Mouse (Mus musculus) fat pad, adult 2 months (tissue): ENCODE data around the gene Natd1.

ENCODE experiments used
- DNase-seq: peaks from one replicate; pipeline ENCODE4 v3.0.0-alpha.2; 2011; ENCODE audit warnings: low read depth, low spot score; ENCODE audit errors: extremely low read depth

Gene Natd1

DNA sequence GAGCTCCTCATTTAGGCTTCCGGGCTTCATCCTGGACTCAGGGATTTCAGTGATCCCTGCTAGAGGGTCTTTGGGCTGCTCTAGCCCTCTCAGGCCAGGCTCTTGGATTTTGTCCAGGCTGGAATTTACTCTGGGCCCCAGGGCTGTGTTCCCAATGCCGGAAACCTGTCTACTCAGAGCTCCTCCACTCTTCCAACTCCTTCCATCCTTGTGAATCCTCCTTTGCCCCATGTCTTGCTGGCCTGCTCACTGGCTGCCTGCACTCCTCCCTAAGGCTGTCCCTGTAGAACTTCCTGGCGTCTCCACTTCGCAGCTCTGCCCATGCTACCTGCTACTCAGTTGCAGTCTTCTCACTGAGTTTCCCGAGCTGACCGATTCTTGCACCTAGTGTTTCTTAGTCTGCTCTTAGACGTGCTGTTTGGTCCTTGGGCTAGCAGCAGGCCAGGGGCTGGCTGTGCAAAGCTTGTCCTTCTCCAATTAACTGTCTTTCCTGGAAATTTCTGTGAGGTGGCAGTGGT lies 18.0 kb upstream of the Natd1 start:
- no peak for DNase-seq

DNA sequence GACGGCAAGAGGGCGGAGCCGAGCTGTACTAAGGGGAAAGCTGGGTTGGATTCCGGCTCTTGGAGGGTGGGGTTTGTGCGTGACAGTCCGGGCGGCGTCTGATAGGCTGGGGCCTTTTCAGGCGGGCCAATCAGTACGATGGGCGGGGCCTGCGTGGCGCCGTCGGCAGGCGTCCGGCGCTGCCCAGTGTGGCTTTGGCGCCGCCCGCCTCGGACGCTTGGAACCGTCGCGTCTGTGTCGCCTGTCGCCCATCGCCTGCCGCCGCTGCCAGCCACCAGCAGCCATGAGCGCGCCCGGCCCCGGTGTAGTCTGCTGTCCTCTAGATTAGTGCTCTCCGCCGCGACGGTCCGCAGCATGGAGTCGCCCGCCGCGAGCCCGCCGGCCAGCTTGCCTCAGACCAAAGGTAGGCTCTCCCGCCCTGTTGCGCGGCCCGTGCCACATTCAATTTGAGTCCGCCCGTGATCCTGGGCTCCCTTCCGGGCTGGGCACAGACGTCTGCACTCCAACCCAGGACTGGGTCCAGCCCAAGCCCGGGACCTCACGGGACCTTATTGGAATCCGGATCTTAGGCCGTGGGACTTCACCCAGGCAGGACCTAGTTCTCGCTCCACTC lies 17.4 kb upstream of the Natd1 start, which contains the start of gene Map2k3:
Gene Map2k3, plus strand, starts transcription at position 165 of the 613 bp plus-strand sequence.
- no peak for DNase-seq

DNA sequence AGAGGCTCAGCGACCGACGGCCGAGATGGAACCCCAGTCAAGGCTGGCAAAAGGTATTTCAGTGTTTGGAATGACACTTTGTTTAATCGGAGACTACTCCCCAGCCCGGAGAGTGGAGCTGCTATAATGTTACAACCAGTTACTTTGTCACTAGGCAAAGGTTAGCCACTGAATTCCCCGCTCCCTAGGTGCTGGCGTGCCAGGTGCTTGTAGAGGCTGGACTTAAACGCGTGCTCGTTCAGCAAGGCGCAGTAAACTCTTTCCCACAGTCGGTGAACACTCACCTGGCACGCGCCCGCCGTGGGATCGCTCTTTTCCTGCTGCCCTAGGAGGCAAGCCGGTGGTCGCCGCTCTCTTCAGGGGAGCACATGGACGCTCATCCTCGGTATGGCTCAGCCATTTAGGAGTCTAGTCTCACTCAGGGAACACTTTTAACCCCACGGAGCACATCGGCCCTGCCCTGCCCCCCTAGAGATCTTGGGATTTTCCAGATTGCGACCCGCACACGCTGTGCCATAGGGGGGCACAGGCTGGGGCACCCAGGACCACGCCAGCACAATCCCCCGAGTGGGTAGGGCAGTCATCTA lies 16.8 kb upstream of the Natd1 start:
- DNase-seq: no peak

DNA sequence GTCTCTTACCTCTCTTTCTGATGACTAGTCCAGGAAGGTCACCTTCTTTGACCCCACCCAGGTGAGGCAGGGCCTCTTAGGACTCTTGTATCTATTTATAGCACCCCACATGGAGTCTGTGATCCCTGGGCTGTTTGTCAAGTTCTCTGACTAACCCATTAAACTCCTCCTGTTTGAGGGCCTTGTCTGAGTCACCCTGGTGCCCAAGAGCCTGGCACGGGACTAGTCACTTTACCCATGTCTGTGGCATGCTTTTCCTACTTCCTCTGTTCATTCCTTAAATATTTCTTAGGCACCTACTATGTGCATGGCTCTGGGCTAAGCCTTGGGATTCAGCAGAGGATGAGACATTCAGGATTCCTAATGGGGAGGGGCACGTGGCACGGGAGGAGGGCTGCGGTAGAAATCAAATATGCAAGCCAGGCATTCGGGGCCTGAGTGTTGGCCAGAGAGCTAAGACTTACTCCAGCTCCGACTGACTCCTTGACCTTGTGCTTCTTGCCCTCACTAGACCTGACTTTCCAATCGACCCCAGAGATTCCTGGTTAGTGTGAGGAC lies 16.3 kb upstream of the Natd1 start:
- no peak for DNase-seq

DNA sequence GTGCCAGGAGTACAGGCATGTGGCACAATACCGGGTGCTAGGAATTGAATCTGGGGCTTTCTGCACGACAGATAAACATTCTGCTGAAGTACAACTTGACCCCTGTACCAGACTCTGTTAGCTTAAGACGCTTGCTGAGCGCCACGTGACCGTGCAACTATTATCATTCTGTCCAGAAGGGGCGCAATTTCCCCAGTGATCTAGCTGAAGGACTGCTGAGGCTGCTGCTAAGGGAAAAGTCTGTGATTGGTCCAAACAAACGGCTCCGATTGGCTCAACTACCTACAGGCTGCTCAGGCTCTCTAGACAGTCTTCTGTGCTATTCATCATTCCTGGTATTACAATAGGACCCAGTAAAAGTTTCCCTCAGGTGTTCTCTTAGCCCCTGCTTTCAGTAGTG lies 12.7 kb upstream of the Natd1 start:
- no peak for DNase-seq

DNA sequence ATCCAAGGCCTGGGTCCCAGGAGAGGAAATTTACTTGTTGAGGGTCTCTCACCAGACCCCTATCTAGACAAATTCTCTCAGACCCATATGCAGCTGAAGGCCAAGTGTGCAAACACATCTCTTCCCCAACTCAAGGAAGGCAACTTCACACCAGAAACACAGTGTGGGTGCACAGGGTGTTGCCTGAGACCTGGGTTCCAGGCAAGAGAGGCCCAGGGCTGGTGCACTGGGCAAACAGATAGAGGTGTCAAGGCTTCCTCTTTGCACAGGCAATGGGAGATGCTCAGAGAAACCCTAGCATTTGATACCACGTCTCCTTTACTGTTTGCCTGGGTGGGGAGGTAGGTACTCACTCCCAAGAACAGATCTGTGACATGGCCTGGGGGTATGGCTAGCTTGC lies 10.4 kb upstream of the Natd1 start:
- DNase-seq: no peak

DNA sequence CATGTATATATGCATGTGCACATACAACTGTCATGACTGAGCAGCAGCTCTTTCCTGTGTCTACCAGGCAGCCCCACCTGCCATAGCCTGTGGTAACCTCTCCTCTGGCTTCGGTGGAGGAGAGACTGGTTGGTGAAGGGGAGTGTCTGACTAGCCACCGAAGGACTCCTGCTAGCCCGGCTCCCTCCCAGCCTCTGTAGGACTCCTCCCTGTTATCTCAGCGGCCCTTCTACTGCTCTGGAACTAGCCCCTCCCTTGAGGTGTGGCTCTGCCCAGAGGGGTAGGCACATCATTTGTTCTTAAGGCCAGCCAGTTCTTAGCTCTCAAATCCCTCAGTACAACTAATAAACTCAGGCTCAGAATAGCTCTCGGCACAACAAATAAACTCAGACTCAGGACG lies 9.9 kb upstream of the Natd1 start:
- no peak for DNase-seq

DNA sequence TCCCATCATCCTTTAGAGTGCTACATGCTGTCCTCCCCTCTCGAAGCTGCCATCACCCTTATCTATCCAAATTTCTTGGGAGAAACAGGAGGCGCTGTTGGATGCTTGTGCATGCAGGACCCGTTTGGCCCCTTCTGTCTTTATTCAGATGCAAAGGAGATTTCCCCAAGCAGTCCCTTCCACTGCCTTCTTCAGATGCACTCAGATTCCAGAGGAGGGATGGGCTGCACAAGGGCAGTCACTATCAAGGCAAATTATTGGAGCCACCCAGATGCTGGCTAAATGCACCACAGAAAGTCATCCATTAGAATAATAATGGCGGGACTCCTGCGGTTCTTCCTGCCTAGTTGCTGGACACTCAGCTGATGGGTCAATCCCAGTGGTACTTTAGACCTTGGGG lies 8.4 kb upstream of the Natd1 start:
- no peak for DNase-seq

DNA sequence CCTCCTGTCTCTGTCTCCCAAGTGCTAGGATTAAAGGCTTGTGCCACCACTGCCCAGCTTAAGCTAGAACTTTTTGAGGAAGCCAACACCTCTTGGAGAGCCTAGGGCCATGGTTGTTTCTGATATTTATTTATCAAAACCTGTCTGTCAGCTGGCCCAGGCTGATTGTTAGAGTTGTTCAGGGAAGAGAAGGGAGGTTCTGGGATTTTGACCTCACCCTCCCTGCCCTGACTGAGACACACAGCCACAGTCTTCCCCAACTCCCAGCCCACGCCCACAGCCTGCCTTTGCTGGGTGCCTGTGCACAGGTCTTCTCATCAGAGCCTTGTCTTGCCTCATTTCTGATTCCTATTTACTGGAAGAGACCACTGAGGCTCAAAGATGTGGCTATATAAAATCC lies 7.6 kb upstream of the Natd1 start:
- DNase-seq: no peak

DNA sequence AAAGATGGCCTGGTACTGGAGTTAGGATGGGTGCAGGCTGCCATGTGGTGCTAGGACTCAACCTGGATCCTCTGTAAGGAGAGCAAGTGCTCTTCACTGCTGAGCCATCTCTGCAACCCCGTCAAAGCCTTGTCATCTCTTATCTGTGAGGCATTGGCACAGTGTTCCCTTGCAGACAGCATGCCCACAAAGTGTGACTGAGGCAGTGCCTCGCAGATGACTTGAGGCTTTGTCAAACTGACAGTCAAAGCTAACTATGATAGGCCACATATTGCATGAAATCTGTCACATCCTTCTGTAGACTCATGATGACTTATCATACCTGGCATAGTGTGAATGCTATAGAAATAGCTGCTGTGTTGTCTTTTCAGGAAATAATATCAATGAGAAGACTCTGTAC lies 5.5 kb upstream of the Natd1 start:
- DNase-seq: no peak

DNA sequence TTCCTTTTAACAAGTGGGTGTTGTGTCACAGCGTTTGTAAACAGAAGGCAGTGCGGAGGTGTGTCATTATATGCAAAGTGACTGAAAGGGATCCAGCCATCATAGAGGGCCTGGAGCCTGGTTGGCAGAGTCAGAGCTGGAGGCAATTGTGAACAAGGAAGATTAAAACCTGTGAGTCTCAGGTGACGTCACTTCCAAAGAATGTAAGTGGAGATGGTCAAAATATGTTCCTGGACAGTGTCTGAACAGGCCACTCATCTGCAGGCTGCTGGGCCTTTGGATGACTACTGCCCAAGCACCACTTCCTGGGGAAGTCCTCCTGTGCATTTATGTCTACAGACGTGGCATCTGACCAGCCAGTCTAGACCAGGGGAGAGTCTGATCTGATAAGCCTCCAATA lies 651 bp upstream of the Natd1 start:
- no peak for DNase-seq

DNA sequence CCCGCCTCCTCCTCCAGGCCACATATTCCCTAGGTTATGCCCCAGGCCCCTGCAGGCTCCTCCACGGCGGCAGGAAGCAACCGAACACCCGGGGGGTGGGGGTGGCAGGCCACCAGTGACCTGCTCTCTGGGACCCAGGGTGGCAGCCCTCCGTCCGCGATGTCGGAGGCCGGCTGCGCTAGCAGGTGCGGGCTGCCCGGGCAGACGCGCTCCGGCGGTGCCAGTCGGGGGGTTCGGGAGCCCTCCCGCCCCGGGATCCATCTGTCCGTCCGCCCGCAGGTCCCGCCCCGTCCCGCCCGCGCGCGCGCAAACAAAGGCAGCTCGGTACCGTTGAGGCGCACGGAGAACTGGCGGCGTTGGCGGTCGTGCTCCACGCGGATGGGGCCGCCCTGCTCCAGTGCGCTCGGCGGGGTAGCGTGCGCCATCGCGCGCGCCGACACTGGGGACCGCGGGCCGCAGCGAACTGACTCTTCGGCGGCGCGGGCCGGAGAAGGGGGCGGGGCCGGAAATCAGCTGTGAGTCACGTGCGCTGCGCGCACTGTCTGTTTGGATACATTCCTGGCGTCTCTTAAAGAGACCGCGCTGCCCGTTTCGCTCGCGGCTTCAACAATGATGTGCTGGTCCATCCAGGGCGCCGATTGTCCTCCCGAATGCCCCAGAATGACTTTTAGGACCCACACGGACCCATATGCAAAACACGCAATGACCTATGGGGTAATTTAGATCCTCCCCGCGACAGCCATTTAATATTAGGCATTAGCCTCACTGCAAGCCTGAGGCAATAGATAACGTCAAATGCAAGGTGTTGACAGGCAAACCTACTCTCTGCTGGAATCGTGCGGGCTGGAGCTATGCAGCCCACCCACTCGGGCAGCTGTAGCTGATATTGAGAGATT lies 1.0 kb downstream of the Natd1 start:
- DNase-seq: no peak

DNA sequence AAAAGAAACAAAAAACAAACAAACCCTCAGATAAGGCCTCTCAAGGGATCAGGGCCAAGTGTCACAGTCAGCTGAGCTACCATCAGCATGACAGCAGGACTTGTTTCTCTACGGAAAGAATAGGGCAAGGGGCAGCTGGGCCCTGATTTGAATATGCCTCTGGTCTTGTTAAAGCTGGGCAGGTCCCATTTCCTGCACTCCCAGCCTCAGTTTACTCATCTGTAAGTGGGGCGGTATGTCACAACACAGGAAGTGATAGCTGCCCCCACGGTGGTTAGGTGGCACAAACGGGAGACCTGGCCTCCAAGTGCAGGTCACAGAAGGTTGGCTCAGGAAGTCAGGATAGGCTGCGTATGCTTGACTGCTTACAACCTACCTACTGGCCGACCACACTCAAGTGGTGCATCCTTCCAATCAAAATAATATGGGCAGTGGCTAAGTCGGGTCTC lies 2.0 kb downstream of the Natd1 start:
- no peak for DNase-seq

DNA sequence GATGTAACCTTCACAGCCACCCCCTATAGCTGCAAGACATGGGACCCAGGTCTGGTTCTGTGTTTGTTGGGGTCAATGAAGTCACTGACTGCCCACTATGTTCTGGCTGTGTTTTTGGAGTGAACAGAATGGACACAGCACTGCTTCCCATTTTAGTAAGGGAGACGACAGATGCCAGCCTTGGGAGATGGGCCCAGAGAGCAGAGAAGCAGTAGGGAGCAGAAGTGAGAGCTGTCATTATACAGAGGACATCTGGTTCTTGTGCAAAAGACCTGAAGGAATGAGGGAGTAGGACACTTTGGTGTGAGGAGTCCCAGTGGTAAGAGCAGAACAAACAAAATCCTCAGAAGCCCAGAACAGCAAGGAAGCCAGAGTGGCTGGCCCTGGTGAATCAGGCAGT lies 4.9 kb downstream of the Natd1 start:
- DNase-seq: no peak

DNA sequence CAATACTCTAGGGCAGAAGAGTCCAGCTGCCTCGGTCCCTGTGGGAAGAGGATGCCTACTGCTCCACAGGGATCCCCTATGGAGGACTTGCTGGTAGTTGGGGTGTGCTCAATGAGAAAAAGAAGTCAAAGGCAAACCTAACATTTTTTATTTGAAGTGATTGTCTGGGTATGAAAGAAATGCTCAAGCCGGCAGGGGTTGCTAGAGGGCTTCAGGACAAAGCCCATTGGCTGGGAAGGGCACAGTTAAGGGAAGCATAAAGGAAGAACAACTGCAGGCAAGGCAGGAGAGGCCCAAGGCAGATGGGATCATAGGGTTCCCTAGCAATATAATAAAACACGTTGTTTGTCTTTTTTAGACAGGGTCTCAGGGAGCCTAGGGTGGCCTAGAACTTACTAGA lies 6.5 kb downstream of the Natd1 start:
- DNase-seq: no peak

DNA sequence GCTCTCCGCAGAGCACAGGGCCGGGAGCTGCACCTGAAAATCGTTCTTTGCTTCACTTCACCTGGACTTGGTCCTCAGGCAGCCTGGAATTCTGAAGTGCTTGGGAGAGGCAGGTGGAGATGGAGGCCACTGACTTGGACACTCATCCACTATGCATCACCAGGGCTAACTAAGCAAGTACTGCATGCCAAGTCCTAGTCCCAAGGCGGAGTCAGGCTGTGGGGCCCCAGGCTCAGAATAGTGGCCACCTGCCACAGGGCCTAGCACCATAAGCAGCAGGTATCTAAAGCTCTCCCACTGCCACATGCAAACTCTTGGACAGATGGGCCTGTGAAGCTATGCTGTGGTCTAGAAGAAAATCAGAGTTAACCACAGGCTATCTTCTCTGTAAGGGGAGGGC lies 8.1 kb downstream of the Natd1 start:
- no peak for DNase-seq

DNA sequence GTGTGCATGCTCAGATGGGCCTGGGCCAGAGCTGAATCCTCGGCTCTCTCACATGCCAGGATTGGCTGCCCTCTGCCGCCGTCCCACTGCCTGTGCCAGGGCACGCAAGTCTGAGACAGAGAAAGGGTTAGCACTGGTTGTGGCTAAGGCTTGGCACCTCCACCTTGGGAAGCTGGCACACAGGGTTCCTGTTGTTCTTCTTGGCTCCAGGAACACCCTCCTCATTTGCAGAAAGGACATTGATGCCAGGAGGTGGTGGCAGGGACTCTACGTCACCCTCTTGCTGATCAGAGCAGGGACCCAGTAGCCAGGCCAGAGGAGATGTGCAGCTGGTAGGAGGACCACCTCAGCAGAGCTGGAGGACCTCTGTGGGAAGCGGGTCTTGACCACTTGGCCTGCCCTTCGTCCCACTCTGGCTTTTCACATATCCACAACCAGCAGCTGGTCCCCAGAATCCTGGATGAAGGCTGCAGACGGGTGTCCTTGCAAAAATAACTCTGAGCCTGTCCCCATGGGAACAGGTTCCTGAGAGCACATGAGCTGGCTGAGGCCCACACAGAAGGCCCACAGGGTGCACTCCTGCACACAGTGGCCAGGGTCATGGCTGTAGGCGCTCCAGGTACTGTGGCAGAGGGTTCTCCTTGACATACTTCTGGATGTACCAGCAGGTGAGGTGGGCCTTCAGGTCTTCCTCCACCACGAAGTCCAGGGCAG lies 9.0 kb downstream of the Natd1 start:
- no peak for DNase-seq

DNA sequence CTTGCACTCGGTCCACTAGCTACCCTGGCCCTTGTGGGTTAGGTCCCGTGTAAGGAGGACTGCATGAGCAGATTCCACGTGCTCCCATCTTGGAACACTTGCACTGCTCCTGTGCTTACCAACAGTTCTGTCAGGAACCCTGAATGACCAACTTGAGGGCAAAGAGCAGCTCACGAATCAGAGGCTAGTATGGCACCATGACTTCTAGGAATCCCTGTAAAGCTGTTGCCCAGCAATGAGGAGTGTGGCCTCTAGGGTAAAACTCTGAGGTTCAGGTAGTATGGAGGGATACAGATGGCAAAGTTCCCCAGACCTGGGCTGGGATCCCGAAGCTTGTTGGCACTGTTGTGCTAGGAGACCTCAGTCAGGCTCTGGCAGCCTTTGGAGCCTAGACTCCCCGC lies 10.9 kb downstream of the Natd1 start:
- no peak for DNase-seq

DNA sequence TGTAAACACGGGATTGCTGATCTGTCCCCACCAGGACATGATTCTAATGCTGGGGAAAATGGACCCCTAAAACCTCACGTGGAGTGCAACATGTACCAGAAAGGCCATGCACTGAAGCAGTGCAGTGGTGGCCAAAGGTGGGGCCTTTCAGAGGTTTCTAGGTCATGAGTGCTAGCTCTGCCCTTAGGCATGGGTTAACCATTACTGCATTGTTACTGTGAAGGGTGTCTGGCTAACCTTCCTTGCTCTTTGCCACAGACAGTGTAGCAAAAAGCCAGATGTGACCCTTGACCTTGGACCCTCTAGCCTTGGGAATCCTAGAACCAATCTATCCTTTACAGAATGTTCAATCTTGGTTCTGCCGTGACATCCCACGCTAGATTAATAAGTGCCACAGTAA lies 12.1 kb downstream of the Natd1 start:
- no peak for DNase-seq

DNA sequence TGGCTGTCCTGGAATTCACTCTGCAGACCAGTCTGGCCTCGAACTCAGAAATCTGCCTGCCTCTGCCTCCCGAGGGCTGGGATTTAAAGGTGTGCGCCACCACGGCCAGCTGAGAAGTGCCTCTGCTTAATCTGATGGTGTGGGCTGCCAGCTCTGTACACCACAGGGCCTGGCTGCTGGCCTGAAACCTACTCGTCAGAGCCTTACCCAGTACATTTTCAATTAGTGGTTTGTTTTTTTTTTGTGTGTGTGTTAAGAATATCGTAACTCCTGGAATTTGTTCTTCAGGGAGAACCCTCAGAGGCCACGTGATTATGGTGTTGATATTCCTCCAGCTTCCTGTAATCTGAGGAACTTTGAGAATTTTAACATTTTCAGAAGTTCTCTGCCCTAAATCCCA lies 12.5 kb downstream of the Natd1 start:
- no peak for DNase-seq

DNA sequence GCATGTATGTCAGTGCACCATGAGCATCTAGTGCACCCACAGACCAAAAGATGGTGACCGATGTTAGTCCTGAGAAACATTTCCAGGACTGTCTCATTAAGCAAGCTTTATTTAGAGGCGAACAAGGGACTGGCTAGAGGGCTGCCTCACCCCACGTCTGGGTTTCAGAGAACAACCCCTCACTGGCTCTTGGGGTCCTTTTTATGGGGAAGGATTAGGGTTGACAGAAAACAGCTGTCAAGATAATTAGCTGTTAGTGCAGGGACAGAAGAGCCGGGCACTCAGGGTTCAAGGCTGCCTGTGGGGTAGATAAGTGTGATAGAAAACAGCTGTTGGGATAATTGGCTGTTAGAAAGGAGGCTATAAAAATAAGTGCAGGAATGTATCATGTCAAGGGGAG lies 18.6 kb downstream of the Natd1 start:
- no peak for DNase-seq
